Mouse (Mus musculus) heart, adult 18-20 months (tissue): ENCODE data around the gene Eif3g. TPM values are rescaled to one million over a fixed set of nuclear protein-coding genes. Genes with fewer than 3 reads are reported as not detected.

ENCODE experiments used
- DNase-seq, 2 experiments: peaks; one replicate each; pipeline ENCODE4 v3.0.0; 2021 to 2022; ENCODE audit warnings: mixed read lengths in 1 of 2
- long read RNA-seq, 2 experiments: library from polyadenylated mRNA; stranded (forward); transcript quantifications; one replicate each; pipeline ENCODE4 v2.0.0; 2021
- total RNA-seq, 2 experiments: library from RNA; stranded (reverse); gene quantifications; 2 replicates each; pipeline ENCODE4 v1.2.3; 2021

The Eif3g gene
- 100 to 1,000 TPM; 114 to 116 TPM for total RNA-seq
- long read RNA-seq, experiment 1, transcript Eif3g-201 (11 exons, 1,101 nt): major isoform, 89 of 97 reads
- long read RNA-seq, experiment 1, partial matches to known transcripts: 6 of 97 reads
- long read RNA-seq, experiment 1, other reads (novel, unspliced or antisense): 2 of 97 reads
- long read RNA-seq, experiment 2, transcript Eif3g-201 (11 exons, 1,101 nt): major isoform, 55 of 61 reads
- long read RNA-seq, experiment 2, partial matches to known transcripts: 5 of 61 reads
- long read RNA-seq, experiment 2, other reads (novel, unspliced or antisense): 1 of 61 reads

DNA sequence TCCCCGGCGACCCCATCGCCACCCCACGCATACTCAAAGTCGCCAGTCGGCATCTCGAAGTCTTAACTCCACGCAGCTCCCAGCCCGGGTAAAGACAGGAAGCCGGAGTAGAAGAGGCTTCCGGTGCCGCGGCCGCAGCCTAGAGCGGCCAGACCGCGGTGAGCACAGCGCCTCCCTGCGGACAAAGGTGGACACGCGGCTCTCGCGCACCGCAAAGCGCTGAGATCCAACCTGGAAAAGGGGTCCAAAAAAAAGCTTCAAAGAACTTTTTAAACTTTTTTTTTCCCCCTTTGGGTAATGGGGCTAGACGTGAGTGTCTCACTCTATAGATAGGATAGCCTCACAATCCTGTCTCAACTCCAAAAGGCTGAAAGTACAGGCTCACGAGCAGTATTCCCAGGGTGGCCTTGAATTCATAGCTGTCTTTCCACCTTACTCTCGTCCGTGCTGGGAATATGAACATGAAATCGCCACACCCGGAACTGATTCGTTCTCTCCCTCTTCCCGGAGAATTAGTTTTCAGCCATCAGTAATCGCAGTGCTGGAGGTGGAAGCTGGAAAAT, at the start of gene Eif3g:
Gene Eif3g (minus strand): TSS at position 113 of the 563 bp plus-strand sequence.
- peak; percentile 83 to 90 for DNase-seq

DNA sequence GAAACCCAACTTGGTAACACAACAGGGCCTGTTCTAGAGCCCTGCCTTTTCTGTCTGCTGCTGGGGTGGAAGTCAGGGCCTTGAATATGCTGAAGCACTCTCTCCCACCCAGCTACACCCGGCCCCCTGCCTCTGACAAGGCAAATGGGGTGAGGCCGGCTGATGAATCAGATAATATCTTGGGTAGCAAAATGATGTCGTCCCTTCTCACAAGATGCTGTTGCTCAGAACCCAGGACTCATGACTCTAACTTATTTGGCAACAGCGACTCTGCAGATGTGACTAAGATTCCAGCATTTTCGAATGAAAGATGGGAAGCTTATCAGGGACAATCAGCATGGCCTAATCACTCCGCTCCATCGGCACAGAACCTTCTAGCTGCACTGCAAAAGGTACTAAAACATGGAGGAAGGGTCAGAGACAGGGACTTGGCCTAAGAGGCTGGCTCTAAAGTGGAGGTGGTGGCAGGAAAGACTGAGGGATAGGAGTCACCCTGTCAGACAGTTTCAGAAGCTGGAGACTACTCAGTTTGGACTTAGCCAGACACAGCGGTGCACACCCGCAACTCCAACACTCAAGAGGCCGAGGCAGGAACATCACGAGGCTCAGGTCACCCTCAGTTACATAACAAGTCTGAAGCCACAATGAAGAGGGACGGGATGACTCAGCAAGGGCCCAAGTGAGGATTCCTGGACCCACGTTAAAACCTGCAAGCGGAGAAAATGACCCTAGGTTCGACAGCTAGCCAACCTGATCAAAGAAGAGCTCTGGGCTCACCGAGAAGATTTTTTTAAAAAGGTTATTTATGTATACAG, 47.9 kb upstream of the Eif3g start:
- DNase-seq: no peak

DNA sequence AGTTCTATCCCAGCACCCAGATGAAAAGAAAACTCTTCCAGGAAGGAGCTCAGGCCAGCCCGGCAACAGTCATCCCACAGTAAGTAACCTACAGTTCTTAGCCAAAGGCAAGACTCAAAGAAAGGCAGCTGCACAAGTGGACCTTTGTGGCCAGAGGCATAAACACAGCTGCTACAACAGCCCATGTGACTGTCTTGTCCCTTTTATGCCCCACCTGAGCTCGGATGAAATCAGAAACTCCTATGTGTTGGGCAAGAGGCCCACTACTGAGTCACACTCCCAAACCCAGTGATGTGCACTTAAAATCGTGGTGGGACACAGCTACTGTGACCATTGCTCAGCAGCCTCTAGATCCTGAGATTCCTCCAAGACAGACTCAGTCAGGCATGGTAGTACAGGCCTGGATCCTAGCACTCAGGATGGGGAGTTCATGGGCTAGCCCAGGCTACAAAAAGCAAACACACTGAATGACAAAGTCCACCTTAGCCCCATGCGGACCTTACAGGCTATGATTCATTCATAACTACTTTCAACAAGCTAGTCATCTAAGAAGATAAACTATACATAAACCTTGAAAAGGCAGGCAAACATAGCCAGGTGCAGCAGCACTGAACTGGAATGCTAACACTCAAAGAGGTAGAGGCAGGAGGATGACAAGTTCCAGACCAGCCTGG, 46.4 kb upstream of the Eif3g start:
- DNase-seq: no peak

- no peak for DNase-seq
Measured at GRCm38 (mm10) chr9:20943911-20944310, 45.5 kb upstream of the Eif3g start.

DNA sequence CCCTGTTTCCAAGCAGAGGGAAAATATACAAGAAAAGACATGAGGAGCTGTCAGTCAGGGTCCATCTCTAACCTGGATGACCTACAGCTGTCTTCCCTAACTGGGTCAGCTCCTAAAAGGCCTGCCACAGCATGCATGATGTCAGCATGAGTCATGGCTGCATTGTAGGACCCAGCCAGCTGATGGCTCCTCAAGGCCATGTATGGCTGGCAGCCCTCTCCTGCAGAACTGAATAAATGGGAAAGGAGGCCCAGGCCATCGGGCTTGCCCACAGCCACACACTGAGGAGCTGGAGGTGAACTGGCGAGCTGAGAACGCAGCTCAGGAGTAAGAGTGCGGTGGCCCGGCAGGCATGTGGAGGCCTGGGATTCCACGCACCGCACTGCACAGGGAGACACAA, 45.0 kb upstream of the Eif3g start:
- peak; percentile 34 to 48 for DNase-seq

GRCm38 (mm10) chr9:20923258-20923657, 24.8 kb upstream of the Eif3g start:
- no peak for DNase-seq

GRCm38 (mm10) chr9:20916160-20916559, 17.7 kb upstream of the Eif3g start:
- DNase-seq: peak in 1 of 2 experiments; percentile 40

GRCm38 (mm10) chr9:20909948-20910347, 11.5 kb upstream of the Eif3g start:
- peak; percentile 59 to 62 for DNase-seq

GRCm38 (mm10) chr9:20902174-20902491, 3.7 kb upstream of the Eif3g start:
- no peak for DNase-seq

DNA sequence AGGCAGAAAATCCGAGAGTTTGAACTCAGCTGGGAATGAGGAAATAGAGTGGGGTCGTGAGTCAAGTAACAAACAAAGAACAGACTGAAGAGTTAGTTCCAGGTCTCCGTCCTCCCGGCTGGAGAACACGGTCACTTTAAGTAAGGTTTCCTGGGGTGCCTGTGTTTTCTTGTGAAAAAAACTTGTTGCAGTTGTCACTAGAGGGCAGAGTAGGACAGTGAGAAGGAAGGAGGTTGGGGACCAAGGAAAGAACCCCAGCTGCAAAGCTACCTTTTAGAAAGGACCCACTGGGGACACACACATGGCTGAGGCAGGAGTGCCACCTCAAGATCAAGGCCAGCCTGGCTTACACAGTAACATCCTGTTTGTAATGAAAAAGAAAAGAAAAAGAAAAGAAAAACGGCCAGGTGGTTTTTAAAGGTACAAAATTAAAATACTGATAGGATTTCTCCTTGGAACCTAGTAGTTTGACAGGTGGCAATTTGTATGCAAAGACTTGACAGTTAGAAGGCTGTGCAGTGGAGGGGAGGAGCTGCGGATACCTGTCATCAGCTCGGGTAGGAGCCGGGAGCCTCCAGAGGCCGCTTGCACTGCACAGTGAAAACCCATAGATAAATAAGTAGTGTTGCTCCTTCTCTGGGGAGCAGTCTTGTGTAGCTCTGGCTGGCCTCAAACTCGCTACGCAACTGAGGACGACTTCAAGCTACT, 3.2 kb upstream of the Eif3g start:
- DNase-seq: peak; percentile 57 to 73

GRCm38 (mm10) chr9:20897736-20898510, 500 bp downstream of the Eif3g start:
- no peak for DNase-seq

- DNase-seq: no peak
Measured at GRCm38 (mm10) chr9:20895382-20895781, 3.0 kb downstream of the Eif3g start.

GRCm38 (mm10) chr9:20894629-20895028, 3.8 kb downstream of the Eif3g start:
- DNase-seq: no peak

GRCm38 (mm10) chr9:20893590-20894343, 4.7 kb downstream of the Eif3g start:
- no peak for DNase-seq

GRCm38 (mm10) chr9:20893069-20893468, 5.4 kb downstream of the Eif3g start:
- no peak for DNase-seq

GRCm38 (mm10) chr9:20892104-20892653, 6.2 kb downstream of the Eif3g start:
- DNase-seq: no peak

DNA sequence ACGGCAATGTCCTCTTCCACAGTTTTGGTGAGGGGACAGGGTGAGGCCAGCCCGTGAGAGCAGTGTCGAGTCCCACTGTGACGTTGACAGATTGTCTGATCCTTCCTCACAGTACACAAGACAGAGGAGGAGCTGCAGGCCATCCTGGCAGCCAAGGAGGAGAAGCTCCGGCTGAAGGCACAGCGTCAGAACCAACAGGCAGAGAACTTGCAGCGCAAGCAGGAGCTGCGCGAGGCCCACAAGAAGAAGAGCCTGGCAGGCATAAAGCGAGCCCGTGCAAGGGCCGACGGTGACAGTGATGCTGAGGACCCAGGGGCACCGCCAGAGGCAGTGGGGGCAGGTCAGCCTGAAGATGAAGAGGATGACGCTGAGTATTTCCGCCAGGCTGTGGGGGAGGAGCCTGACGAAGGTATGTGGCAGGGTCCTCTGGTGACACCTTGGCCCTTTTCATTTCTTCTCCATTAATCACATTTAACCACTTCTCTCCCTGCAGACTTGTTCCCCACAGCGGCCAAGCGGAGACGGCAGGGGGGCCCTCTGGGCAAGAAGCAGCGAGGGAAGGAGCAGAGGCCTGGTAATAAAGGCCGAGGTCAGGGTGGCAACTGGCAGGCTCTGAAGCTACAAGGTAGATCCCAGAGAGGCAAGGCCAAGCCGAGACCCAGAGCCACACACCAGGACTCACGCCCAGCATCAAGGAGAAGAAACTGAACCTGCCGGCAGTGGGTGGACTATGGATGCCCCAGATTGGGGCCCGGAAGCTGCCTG, 6.9 kb downstream of the Eif3g start:
- no peak for DNase-seq

GRCm38 (mm10) chr9:20890411-20890810, 8.0 kb downstream of the Eif3g start:
- no peak for DNase-seq
